Mouse (Mus musculus) spleen, embryonic (tissue): ENCODE measurements around the gene Olfr809.

ENCODE experiments used
- CTCF ChIA-PET: fragments of 350-600 bp; sonication (Branson Sonifier 250); formaldehyde crosslinking; loops from one replicate; lab custom pipeline; 2022; lab: Charles Lee

Olfr809 gene

GRCm38 (mm10) chr10:129774338-129774737 is at the start of gene Olfr809:
Gene Olfr809, plus strand, starts transcription at chr10:129774638.
- CTCF ChIA-PET: no interaction called here

GRCm38 (mm10) chr10:129729275-129729674 is 45.2 kb upstream of the Olfr809 start, which contains the start of gene Olfr805:
Gene Olfr805, minus strand, starts transcription at chr10:129729375.
- CTCF ChIA-PET: no interaction called here

GRCm38 (mm10) chr10:129741821-129742220 is 32.6 kb upstream of the Olfr809 start, which contains the start of gene Olfr806:
Gene Olfr806, minus strand, starts transcription at chr10:129741921.
- CTCF ChIA-PET: no interaction called here

- CTCF ChIA-PET: no interaction called here
Observed at GRCm38 (mm10) chr10:129757693-129758092, 16.7 kb upstream of the Olfr809 start, which contains the start of gene Olfr807. Gene Olfr807, minus strand, starts transcription at chr10:129757793.

GRCm38 (mm10) chr10:129765182-129765581 is 9.3 kb upstream of the Olfr809 start, which contains the start of gene Olfr808:
Gene Olfr808, plus strand, starts transcription at chr10:129765482.
- CTCF ChIA-PET: no interaction called here

- CTCF ChIA-PET: no interaction called here
Observed at GRCm38 (mm10) chr10:129778123-129778522, 3.7 kb downstream of the Olfr809 start.

GRCm38 (mm10) chr10:129794817-129795216 is 20.4 kb downstream of the Olfr809 start, which contains the start of gene Olfr810:
Gene Olfr810, minus strand, starts transcription at chr10:129794917.
- CTCF ChIA-PET: no interaction called here

GRCm38 (mm10) chr10:129804296-129804695 is 29.9 kb downstream of the Olfr809 start, which contains the start of gene Olfr811:
Gene Olfr811, minus strand, starts transcription at chr10:129804396.
- CTCF ChIA-PET: no interaction called here
